Mouse (Mus musculus) heart, postnatal 0 days (tissue): Measurements from ENCODE around the gene Stum. TPM values are rescaled to one million over a fixed set of nuclear protein-coding genes. Genes with fewer than 3 reads are reported as not detected.

Experiments
- ATAC-seq: fragments of 200-750 bp; cut with Nextera tagmentation; 2 replicates; pipeline ENCODE4 v1.8.0; 2017; ENCODE audit warnings: low read depth, moderate number of reproducible peaks, moderate library complexity; ENCODE audit not compliant: insufficient read depth
- DNase-seq: peaks from one replicate; pipeline ENCODE4 v3.0.0-alpha.2; 2016; ENCODE audit warnings: low spot score
- H3K27ac ChIP-seq: fragments of 300-500 bp; sonication (generic); 2 replicates; pipeline ENCODE4 v1.5.1; 2014; ENCODE audit warnings: low read depth, mild to moderate bottlenecking
- H3K27me3 ChIP-seq: fragments of 300-500 bp; sonication (generic); 2 replicates; pipeline ENCODE4 v1.6.1; 2014; ENCODE audit warnings: low read length, mixed read lengths; ENCODE audit not compliant: control insufficient read depth, insufficient read depth
- H3K36me3 ChIP-seq: fragments of 300-500 bp; sonication (generic); replicated peaks from 2 replicates; pipeline ENCODE4 v1.6.1; 2014; ENCODE audit warnings: low read length, mixed read lengths; ENCODE audit not compliant: control insufficient read depth, insufficient read depth
- H3K4me1 ChIP-seq: fragments of 300-500 bp; sonication (generic); 2 replicates; pipeline ENCODE4 v1.6.1; 2014; ENCODE audit warnings: antibody characterized with exemption; ENCODE audit not compliant: control insufficient read depth, insufficient read depth
- H3K4me2 ChIP-seq: fragments of 300-500 bp; sonication (generic); 2 replicates; pipeline ENCODE4 v1.6.1; 2014; ENCODE audit warnings: low read depth, mild to moderate bottlenecking, low read length, moderate library complexity
- H3K4me3 ChIP-seq: fragments of 300-500 bp; sonication (generic); 2 replicates; pipeline ENCODE4 v1.5.1; 2014; ENCODE audit warnings: low read depth, low read length
- H3K9ac ChIP-seq: fragments of 300-500 bp; sonication (generic); replicated peaks from 2 replicates; pipeline ENCODE4 v1.6.1; 2014; ENCODE audit warnings: low read depth, low read length, mixed read lengths
- H3K9me3 ChIP-seq: fragments of 300-500 bp; sonication (generic); replicated peaks from 2 replicates; pipeline ENCODE4 v1.6.1; 2016; ENCODE audit warnings: low read length; ENCODE audit not compliant: control insufficient read depth
- CTCF ChIP-seq: IDR thresholded peaks from 2 replicates; pipeline ENCODE4 v1.5.1; 2016; ENCODE audit warnings: antibody characterized with exemption, control low read depth, low read depth
- EP300 ChIP-seq: IDR thresholded peaks from 2 replicates; pipeline ENCODE4 v1.6.1; 2016; ENCODE audit warnings: antibody characterized with exemption, low read depth
- WGBS: fragments of 180-500 bp; shearing (Covaris S2); extraction: QIAGEN DNeasy Blood & Tissue Kit; methylation state at CpG from one replicate; pipeline ENCODE4 v1.1.7; 2014; 5-methylcytosine and 5-hydroxymethylcytosine counted together
- polyA plus RNA-seq: library from polyadenylated mRNA; unstranded; fragments of >200 nt; fragmentation: Nextera tagmentation; extraction: Ambion mirVana; gene quantifications from 2 replicates; pipeline ENCODE4 v1.2.1, GENCODE M21; 2015
- total RNA-seq: library from RNA; depleted of rRNA; stranded (reverse); fragments of >200 nt; gene quantifications from 2 replicates; pipeline ENCODE4 v1.2.3, GENCODE M21; 2014; ENCODE audit warnings: low replicate concordance

Gene Stum
- total and polyA plus RNA-seq, 2 experiments from 2014 or later: 0.49 to 11.4 TPM

DNA sequence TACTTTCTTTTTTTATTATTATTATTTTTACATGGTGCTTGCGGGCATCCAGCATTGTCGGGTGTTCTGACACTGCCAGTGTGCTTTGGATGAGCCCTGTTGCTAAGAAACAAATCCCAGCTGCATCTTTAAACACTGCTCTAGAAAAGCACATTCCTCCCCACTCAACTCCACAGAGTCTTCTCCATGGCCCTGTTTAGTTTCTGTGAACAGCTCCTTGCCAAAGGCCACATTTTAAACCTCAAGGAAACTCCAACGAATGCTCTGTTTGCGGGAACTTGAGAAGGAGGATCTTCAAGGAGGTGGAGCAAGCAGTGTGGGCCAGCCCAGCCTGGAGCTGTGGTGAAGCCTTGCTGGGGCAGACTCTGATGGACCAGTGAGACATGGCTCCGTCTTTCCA lies 22.6 kb downstream of the Stum start:
- Histone ChIP-seq H3K9me3 (no peaks in the 10 kb centered on the region), H3K27me3 (peaks cover 12% of the 10 kb centered on the region; the same call in 1 of the 2 replicates), H3K4me3 (no peak overlapping the region), H3K36me3 (no peaks in the 10 kb centered on the region), H3K9ac (no peak overlapping the region), H3K27ac (no peak overlapping the region; the same call in 1 of the 2 replicates), H3K4me2 (no peak overlapping the region), H3K4me1 (peaks cover 18% of the 10 kb centered on the region; the same call in 1 of the 2 replicates)
- no peak for TF ChIP-seq CTCF
- TF ChIP-seq EP300: no peak
- no peak for DNase-seq
- no peak for ATAC-seq
- 60% methylated on average over 5 of the region's 5 CpGs for WGBS

DNA sequence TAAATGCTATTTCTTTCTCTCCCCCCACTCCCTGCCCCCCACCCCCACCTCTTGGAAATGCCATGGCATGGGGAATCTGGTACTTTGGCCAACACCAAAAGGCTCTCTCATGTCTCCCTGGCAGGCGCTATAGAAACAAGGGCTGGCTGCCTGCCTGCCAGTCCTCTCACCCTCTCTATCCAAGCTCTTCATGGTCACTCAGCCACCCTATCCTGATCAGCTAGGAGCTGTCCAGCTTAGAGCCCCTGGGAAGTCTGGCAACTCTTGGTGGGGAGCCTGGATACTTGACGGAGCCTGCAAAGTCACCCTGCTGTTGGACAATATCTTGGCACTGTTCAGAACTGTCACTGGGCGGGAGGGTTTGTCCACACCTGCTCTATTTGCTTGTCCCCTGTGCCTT lies 24.6 kb downstream of the Stum start:
- Histone ChIP-seq H3K4me3 (no peak overlapping the region), H3K4me2 (no peak overlapping the region), H3K9ac (no peak overlapping the region), H3K27me3 (peaks cover 16% of the 10 kb centered on the region; the same call in 1 of the 2 replicates), H3K36me3 (no peaks in the 10 kb centered on the region), H3K4me1 (peaks cover 18% of the 10 kb centered on the region; the same call in 1 of the 2 replicates), H3K27ac (no peak overlapping the region), H3K9me3 (no peaks in the 10 kb centered on the region)
- TF ChIP-seq CTCF: no peak
- no peak for TF ChIP-seq EP300
- WGBS: 36% methylated on average over 3 of the region's 3 CpGs
- ATAC-seq: no peak
- DNase-seq: peak; percentile 34

DNA sequence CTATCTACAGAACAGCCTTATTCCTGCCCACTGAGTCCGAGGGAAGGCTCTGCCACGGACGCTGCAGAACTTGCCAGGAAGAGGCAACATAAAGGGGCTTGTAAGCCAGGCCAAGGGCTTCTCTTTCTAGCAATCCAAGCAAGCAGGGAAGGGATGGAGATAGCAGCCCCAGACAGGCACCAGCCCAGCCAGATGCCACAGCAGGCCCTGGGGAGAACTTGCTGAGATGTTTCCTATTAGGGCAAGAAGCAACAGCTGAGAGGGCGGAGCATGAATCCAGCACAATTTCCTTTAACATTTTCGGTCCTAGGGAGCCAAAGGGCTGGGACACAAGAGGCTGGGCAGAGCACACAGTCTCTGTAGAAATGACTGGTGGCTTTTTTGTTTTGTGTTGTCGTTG lies 25.0 kb downstream of the Stum start:
- ATAC-seq (no peak), DNase-seq (no peak)
- H3K4me2 ChIP-seq: no peak overlapping the region
- no peak overlapping the region for H3K9ac ChIP-seq
- WGBS: 43% methylated on average over 6 of the region's 6 CpGs
- TF ChIP-seq EP300 (no peak), CTCF (no peak)
- H3K36me3 ChIP-seq: no peaks in the 10 kb centered on the region
- no peak overlapping the region; the same call in 1 of the 2 replicates for H3K27ac ChIP-seq
- H3K9me3 ChIP-seq: no peaks in the 10 kb centered on the region
- H3K4me3 ChIP-seq: no peak overlapping the region
- H3K4me1 ChIP-seq: peaks cover 18% of the 10 kb centered on the region; the same call in 1 of the 2 replicates
- peaks cover 16% of the 10 kb centered on the region; the same call in 1 of the 2 replicates for H3K27me3 ChIP-seq

DNA sequence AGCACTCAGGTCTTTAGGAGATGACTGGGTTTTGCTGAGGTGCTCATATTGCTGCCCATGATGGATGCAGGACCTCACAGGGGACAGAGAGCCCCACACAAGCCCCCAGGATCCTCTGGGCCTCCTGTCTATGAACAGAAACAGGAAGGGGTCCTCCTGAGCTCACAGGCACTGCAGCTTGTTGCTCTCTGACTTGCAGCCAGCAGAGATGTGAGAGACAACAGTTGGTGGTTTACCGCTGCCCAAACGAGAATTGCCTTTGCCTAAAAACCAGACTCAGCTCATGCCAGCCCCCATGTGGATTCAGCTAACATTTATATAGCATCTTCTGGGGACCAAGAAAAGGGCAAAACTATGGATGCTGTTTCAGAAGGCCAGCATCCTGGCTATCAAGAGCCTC lies 33.7 kb downstream of the Stum start:
- no peaks in the 10 kb centered on the region for H3K4me1 ChIP-seq
- DNase-seq (no peak), ATAC-seq (no peak)
- H3K9me3 ChIP-seq: peaks cover 7% of the 10 kb centered on the region
- H3K27ac ChIP-seq: no peak overlapping the region
- H3K36me3 ChIP-seq: no peaks in the 10 kb centered on the region
- WGBS: 58% methylated on average over 2 of the region's 2 CpGs
- TF ChIP-seq EP300: no peak
- TF ChIP-seq CTCF: no peak
- peaks cover 28% of the 10 kb centered on the region for H3K27me3 ChIP-seq
- H3K4me2 ChIP-seq: no peak overlapping the region
- no peak overlapping the region for H3K4me3 ChIP-seq
- H3K9ac ChIP-seq: no peak overlapping the region

DNA sequence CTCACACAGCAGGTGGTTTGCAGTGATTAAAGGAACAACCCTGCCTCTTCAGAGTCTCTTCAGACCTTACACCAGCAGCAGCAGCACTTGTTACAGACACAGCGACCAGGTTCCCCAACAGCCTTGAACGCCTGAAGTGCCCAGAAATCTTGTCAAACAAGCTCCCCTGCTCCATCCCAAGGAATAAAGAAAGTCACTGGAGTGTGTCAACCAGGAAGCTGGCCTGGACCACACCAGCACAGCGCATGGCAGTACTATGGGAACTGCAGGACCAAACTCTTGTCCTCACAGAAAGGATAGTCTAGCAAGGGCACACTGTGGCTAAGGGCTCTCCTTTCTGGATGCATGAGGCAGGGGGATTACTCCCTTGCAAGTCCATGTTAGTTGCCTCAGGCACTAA lies 38.9 kb downstream of the Stum start:
- H3K4me1 ChIP-seq: no peaks in the 10 kb centered on the region
- no peak overlapping the region for H3K4me3 ChIP-seq
- no peaks in the 10 kb centered on the region for H3K36me3 ChIP-seq
- H3K9me3 ChIP-seq: no peaks in the 10 kb centered on the region
- no peak overlapping the region for H3K4me2 ChIP-seq
- H3K9ac ChIP-seq: no peak overlapping the region
- TF ChIP-seq CTCF (no peak), EP300 (no peak)
- no peak overlapping the region for H3K27ac ChIP-seq
- peaks cover 18% of the 10 kb centered on the region; the same call in 1 of the 2 replicates for H3K27me3 ChIP-seq
- 63% methylated on average over 3 of the region's 3 CpGs for WGBS
- ATAC-seq (no peak), DNase-seq (no peak)

DNA sequence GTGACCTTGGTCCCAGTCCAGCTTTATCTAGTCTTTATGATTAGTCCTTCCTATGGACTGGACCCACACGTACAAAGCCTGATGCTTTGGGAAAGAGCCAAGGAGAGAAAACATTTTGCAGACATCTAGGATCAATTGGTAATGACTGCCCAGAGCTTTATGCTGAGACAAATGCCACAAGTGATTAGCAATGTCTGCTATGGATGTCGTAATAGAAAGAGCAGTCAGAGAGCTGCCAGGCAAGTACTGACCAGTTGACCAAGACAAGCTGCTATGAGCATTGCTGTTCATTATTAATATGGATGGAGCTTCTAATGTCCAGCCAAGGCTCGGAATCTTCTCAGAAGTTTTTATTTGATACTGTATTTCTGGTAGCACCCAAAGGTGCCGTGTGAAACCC lies 43.8 kb downstream of the Stum start:
- DNase-seq: no peak
- Histone ChIP-seq H3K4me1 (no peaks in the 10 kb centered on the region), H3K27ac (no peak overlapping the region), H3K4me3 (no peak overlapping the region), H3K36me3 (no peaks in the 10 kb centered on the region), H3K27me3 (peaks cover 54% of the 10 kb centered on the region), H3K9me3 (no peaks in the 10 kb centered on the region), H3K4me2 (no peak overlapping the region), H3K9ac (no peak overlapping the region)
- ATAC-seq: no peak
- no peak for TF ChIP-seq EP300
- no peak for TF ChIP-seq CTCF
- 66% methylated on average over 4 of the region's 4 CpGs for WGBS
